Mouse (Mus musculus) stomach, embryonic 15.5 days (tissue): ENCODE data around the gene Cbfb. TPM values are rescaled to one million over a fixed set of nuclear protein-coding genes. Genes with fewer than 3 reads are reported as not detected.

Source experiments
- ATAC-seq: fragments of 200-750 bp; cut with Nextera tagmentation; 2 replicates; pipeline ENCODE4 v1.8.0; 2017; ENCODE audit warnings: low read depth, moderate number of reproducible peaks, moderate TSS enrichment; ENCODE audit not compliant: insufficient read depth, low FRiP score
- H3K27ac ChIP-seq: fragments of 300-500 bp; sonication (generic); 2 replicates; pipeline ENCODE4 v1.5.1; 2015; ENCODE audit warnings: mild to moderate bottlenecking, inconsistent platforms
- H3K27me3 ChIP-seq: fragments of 300-500 bp; sonication (generic); replicated peaks from 2 replicates; pipeline ENCODE4 v1.6.1; 2015; ENCODE audit warnings: inconsistent platforms
- H3K36me3 ChIP-seq: fragments of 300-500 bp; sonication (generic); 2 replicates; pipeline ENCODE4 v1.6.1; 2015; ENCODE audit warnings: inconsistent platforms
- H3K4me1 ChIP-seq: fragments of 300-500 bp; sonication (generic); 2 replicates; pipeline ENCODE4 v1.6.1; 2015; ENCODE audit warnings: inconsistent platforms
- H3K4me2 ChIP-seq: fragments of 300-500 bp; sonication (generic); 2 replicates; pipeline ENCODE4 v1.6.1; 2015; ENCODE audit warnings: mild to moderate bottlenecking, inconsistent platforms
- H3K4me3 ChIP-seq: fragments of 300-500 bp; sonication (generic); replicated peaks from 2 replicates; pipeline ENCODE4 v1.5.1; 2015; ENCODE audit warnings: inconsistent platforms
- H3K9ac ChIP-seq: fragments of 300-500 bp; sonication (generic); 2 replicates; pipeline ENCODE4 v1.6.1; 2015; ENCODE audit warnings: inconsistent platforms
- H3K9me3 ChIP-seq: fragments of 300-500 bp; sonication (generic); 2 replicates; pipeline ENCODE4 v1.6.1; 2016; ENCODE audit warnings: inconsistent platforms
- WGBS: fragments of 180-500 bp; shearing (Covaris S2); methylation state at CpG from one replicate; pipeline ENCODE4 v1.1.7; 2015; 5-methylcytosine and 5-hydroxymethylcytosine counted together
- polyA plus RNA-seq: library from polyadenylated mRNA; unstranded; fragments of >200 nt; fragmentation: Nextera tagmentation; extraction: Ambion mirVana; gene quantifications from 2 replicates; pipeline ENCODE4 v1.2.1, GENCODE M21; 2015

Cbfb gene
- polyA plus RNA-seq, 1 experiment from 2014 or later = 53.2 TPM

DNA sequence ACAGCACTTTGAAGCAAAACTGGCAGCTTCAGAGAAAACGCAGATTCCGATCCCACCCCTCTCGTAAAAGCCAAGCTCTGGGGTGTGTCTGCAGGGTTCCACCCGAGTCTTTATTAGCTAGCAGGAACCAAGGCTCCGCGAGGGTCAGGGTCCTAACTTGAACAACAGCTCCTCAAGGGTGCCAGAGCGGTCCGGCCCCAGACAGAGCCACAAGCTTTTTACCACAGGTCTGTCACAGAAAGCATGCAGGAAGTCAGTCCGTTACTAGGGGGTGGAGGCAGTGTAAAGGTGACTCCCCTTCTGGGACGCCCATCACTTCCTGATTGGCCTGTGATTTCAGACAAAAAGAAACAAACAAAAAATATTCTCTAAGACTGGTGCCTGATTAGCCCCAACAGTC is 94.7 kb downstream of the Cbfb start:
- 11% methylated on average over 10 of the region's 10 CpGs for WGBS
- no peak for ATAC-seq
- Histone ChIP-seq H3K9ac (no peak overlapping the region; the same call in 1 of the 2 replicates), H3K36me3 (no peaks in the 10 kb centered on the region), H3K4me2 (peak overlapping the region; percentile 86), H3K27me3 (peaks cover 52% of the 10 kb centered on the region), H3K9me3 (no peaks in the 10 kb centered on the region), H3K4me3 (peak overlapping the region; percentile 66), H3K4me1 (peaks cover 32% of the 10 kb centered on the region), H3K27ac (no peak overlapping the region)

DNA sequence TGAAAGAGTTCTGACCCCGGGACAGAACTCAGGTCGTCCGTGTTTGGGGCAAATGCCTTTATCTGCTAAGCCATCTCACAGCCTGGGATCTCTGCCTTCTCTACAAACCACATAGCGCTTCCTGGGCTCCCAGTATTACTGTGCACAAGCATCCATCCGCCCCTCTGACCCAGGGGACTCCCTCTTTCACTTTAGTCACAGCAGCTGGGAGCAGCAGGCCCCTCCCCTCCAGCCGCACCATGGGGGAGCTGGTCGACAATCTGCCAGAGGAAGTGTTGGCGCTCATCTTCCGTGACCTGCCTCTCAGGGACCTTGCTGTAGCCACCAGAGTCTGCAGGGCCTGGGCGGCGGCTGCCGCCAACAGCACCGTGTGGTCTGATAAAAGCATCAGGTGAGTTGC is 96.3 kb downstream of the Cbfb start:
- Histone ChIP-seq H3K4me3 (no peak overlapping the region), H3K27me3 (peaks cover 59% of the 10 kb centered on the region), H3K4me2 (no peak overlapping the region), H3K9ac (no peak overlapping the region), H3K4me1 (peaks cover 40% of the 10 kb centered on the region), H3K9me3 (no peaks in the 10 kb centered on the region), H3K36me3 (no peaks in the 10 kb centered on the region), H3K27ac (no peak overlapping the region)
- no peak for ATAC-seq
- 37% methylated on average over 13 of the region's 13 CpGs for WGBS

Other genes starting within 250 kb of the Cbfb start
- 3.0 and 5.0 TPM in 2 replicates for gene Ces2e, start 244.4 kb upstream of the Cbfb start, polyA plus RNA-seq
- 0.12 and 0.15 TPM in 2 replicates for gene Ces2f, start 223.3 kb upstream of the Cbfb start, polyA plus RNA-seq
- gene Ces2g, start 209.0 kb upstream of the Cbfb start, polyA plus RNA-seq = 3.6 and 6.2 TPM in 2 replicates
- gene Ces2h, start 169.8 kb upstream of the Cbfb start, polyA plus RNA-seq = not detected in 2 replicates
- not detected in 2 replicates for gene Ces3a, start 122.1 kb upstream of the Cbfb start, polyA plus RNA-seq
- not detected in 2 replicates for gene Ces3b, start 86.9 kb upstream of the Cbfb start, polyA plus RNA-seq
- gene Ces4a, start 38.9 kb upstream of the Cbfb start, polyA plus RNA-seq = not detected in 2 replicates
- gene D230025D16Rik, start 54.5 kb downstream of the Cbfb start, polyA plus RNA-seq = 26.2 and 26.8 TPM in 2 replicates
- gene B3gnt9, start 84.5 kb downstream of the Cbfb start, polyA plus RNA-seq = 26.1 and 27.4 TPM in 2 replicates
- gene Tradd, start 93.9 kb downstream of the Cbfb start, polyA plus RNA-seq = 28.5 and 30.3 TPM in 2 replicates
- gene Fbxl8, start 94.0 kb downstream of the Cbfb start, polyA plus RNA-seq = 3.7 and 4.4 TPM in 2 replicates
- gene Hsf4, start 99.1 kb downstream of the Cbfb start, polyA plus RNA-seq = 0.08 and 0.24 TPM in 2 replicates
- 1.4 and 1.7 TPM in 2 replicates for gene Nol3, start 105.5 kb downstream of the Cbfb start, polyA plus RNA-seq
- gene 4931428F04Rik, start 119.2 kb downstream of the Cbfb start, polyA plus RNA-seq = 9.1 and 10.7 TPM in 2 replicates
- gene Exoc3l, start 125.4 kb downstream of the Cbfb start, polyA plus RNA-seq = 10.4 and 10.9 TPM in 2 replicates
- gene E2f4, start 127.0 kb downstream of the Cbfb start, polyA plus RNA-seq = 80.4 and 83.1 TPM in 2 replicates
- gene Elmo3, start 134.9 kb downstream of the Cbfb start, polyA plus RNA-seq = 15.9 and 17.1 TPM in 2 replicates
- gene Lrrc29, start 155.6 kb downstream of the Cbfb start, polyA plus RNA-seq = 2.3 and 2.5 TPM in 2 replicates
- 131 and 132 TPM in 2 replicates for gene Tmem208, start 155.7 kb downstream of the Cbfb start, polyA plus RNA-seq
- gene Fhod1, start 177.3 kb downstream of the Cbfb start, polyA plus RNA-seq = 2.5 and 3.0 TPM in 2 replicates
- 1.9 and 2.0 TPM in 2 replicates for gene Slc9a5, start 178.2 kb downstream of the Cbfb start, polyA plus RNA-seq
- 0.21 and 0.30 TPM in 2 replicates for gene Plekhg4, start 202.6 kb downstream of the Cbfb start, polyA plus RNA-seq
- not detected in 2 replicates for gene Kctd19, start 242.8 kb downstream of the Cbfb start, polyA plus RNA-seq
- 0.09 TPM in 1 of 2 replicates, not detected in the other for gene Lrrc36, start 242.9 kb downstream of the Cbfb start, polyA plus RNA-seq